Mouse (Mus musculus) lung, postnatal 4 days (tissue): ENCODE data around the gene Xylt1.
A peak's percentile ranks its signal among the peaks of the same experiment; 100 is the strongest.

Source experiments
- DNase-seq, 2 experiments: peaks; one replicate each; pipeline ENCODE4 v3.0.0; 2021

Xylt1 gene

GRCm38 (mm10) chr7:117618715-117619150, 238.0 kb downstream of the Xylt1 start:
- no peak for DNase-seq

GRCm38 (mm10) chr7:117621566-117621965, 240.8 kb downstream of the Xylt1 start:
- no peak for DNase-seq

- peak in 1 of 2 experiments; percentile 47 for DNase-seq
These were observed 242.0 kb downstream of the Xylt1 start for GRCm38 (mm10) chr7:117622769-117623168.

DNA sequence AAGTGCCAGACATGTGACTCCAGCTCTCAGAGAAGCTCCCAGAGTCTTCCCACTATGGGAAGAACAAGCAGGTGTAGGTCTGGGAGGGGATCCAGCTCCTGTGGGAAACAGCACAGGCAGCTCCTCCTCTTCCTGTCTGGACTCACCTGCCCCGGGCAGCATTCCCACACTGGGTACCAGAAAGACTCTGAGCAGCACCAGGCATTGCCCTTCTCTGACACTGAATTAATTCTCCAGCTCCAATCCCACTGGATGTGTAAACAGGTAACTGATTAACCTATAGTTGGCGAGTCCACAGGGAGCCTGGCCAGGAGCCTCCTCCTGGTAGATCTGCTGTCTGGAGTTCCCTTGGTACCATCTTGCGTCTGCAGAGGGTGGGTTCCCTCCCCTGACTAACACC, 248.0 kb downstream of the Xylt1 start:
- DNase-seq: no peak

- DNase-seq: peak in 1 of 2 experiments; percentile 21
These were observed 249.9 kb downstream of the Xylt1 start for GRCm38 (mm10) chr7:117630657-117631056.

GRCm38 (mm10) chr7:117635584-117635983, 254.8 kb downstream of the Xylt1 start:
- DNase-seq: no peak

DNA sequence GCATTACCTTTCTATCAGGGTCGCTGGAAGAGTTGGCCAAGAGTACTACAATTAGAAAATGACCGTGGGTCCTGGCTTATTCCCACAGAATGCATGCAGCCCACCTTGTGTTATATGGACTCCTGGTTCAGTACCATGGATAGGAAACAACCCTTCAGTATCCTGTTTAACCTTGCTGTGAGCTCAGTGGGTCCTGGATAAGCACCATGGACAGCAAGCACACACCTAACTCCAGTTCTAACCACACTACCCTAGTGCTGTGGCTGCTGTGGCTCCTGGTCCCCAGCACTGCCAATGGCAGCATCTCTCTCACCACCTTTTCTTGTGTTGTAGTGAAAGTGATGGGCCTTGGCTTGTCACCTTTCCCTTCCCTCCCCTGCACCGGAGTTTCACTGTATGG, 255.9 kb downstream of the Xylt1 start:
- DNase-seq: no peak

DNA sequence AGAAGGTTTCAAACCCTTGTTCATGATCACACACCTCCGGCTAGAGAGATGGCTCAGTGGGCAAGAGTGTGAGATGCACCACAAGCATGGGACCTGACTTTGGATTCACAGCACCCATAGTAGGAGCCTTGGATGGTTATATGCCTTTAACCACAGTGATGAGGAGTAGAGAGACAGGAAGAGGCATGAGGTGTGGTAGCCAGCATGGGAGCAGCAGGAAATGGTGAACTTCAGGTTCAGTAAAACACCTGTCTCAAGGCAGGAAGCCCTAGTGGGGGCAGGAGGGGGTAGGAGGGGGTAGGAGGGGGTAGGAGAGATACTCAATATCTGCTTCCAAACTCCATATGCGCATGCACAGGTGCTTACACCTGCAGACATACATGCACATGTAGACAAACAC, 257.2 kb downstream of the Xylt1 start:
- DNase-seq: no peak

DNA sequence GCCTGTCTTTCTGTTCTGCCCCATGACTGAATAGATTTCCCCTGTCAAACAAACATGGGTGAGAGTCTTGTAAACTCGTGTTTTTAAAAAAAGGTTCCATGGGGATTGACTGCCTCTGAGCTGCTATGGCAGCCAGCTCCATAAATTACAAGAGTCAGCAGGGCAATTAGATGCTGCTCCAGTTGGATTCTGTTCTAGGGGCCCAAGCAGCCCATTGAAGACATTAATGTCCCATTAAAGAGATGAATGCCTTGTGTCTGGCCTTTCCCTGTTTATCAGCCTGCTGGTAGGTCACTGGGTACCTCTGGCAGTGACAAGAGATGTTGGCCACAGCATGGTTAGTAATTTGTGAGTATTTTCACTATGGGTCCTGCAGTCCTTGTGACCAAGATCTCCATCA, 271.9 kb downstream of the Xylt1 start:
- DNase-seq: no peak

DNA sequence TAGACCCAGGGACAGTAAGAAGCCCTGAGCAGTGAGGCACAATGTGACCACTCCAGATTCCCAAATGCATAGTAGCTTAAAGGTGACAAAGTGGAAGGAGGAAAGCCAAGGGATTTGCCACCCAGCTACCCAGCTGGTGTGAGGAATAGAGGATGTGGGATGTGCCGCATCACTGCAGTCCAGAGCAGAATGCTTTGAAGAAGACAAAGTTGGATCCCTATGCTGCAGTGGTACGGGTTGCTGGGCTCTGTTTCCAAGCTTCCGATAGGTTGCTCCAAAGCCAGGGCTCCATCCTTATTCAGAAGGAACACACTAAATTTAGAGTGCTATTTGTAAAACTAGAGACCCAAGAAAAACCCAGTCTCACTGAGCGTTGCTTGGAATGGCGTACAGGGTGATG, 275.0 kb downstream of the Xylt1 start:
- no peak for DNase-seq

GRCm38 (mm10) chr7:117658180-117658579, 277.4 kb downstream of the Xylt1 start:
- no peak for DNase-seq

DNA sequence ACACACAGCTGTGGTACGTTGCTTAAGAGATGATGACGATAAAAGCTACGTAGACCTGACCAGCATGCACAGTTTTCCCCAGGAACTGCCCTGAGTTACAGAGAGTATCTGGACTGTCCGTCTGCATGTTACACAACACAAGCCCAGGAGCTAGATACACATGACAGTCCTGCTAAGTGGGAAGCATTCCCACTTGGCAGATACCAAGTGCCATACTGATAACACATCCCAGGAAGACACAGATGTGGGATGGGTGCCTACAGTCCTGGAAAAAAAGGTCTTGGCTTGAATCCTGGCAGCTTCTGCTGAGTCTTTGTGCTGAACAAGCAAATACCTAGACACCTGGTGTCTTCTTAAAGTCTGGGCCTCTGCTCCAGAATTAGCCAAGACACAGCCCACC, 278.0 kb downstream of the Xylt1 start:
- DNase-seq: no peak

- DNase-seq: no peak
These were observed 286.5 kb downstream of the Xylt1 start for GRCm38 (mm10) chr7:117667286-117667685.

DNA sequence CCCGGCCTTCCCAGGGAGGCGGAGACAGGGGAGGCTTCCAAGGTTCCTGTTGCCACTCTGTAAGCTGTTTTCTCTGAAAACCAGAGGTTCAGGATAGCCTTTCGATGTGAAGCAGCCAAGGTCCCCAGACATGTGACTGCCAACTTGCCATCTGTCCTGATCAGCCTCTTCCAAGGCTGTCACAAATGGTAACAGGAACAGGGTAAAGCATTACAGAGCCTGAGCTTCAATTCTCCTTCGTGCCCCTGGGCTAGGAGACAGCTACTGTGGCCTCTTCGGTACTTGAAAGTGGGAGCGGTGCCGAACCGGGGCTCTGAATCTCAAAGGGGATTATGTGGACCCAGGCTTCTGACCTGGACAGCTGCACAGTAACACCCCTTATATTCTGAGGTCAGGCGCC, 287.4 kb downstream of the Xylt1 start:
- DNase-seq: no peak

GRCm38 (mm10) chr7:117672121-117672591, 291.4 kb downstream of the Xylt1 start:
- no peak for DNase-seq

DNA sequence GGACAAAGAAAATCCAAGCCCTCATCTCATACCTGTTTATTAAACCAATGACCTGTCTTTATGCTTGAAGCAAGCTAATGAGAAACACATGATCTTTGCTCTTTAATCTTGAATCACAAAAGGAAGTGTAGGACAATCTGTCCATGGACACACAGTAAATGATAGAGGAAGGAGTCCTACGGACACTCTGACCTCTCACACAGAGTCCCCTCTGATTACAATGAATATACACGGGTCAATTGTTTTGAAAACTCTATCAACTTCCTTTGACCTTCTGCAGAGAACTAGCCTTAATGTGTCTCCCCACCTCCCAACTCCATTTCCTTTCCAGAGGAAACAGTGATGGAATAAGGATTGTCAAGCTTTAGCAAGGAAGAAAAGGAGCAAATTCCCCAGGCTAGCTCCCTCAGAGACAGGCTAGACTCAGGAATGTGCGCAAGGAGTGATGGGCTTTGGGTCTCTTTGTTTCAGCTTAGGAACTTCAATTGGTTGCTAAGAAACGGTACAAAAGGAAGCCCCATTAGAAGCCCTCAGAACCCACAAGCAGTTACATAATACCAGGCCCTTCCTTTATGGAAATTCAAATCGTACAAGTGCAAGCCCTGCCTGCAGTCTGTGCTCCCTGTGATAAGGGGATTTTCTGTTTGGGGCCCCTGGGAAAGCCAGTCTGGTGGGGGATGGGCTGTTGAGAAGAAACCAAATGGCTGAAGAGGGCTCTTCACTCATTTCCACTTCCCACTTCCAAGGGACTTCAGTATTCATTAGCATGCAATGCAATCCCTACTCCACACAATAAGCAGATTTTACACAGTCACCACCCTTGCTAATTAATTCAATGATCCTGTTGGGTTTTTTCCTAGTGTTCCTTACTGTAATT, 305.6 kb downstream of the Xylt1 start:
- no peak for DNase-seq

DNA sequence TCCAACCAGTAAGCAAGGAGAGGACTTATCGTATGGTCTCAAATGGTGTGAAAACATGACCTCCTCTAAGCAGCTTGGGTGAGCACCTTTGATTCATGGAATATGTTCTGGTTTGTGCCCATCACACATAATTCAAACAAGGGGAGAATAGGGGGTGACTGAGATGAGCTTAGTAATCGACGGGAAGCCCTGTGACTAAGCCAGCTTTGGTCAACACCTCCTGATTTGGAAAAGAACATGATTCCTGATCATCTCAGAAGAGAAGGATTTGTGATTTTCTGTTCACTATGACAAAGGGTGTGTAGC, 306.2 kb downstream of the Xylt1 start:
- DNase-seq: no peak

DNA sequence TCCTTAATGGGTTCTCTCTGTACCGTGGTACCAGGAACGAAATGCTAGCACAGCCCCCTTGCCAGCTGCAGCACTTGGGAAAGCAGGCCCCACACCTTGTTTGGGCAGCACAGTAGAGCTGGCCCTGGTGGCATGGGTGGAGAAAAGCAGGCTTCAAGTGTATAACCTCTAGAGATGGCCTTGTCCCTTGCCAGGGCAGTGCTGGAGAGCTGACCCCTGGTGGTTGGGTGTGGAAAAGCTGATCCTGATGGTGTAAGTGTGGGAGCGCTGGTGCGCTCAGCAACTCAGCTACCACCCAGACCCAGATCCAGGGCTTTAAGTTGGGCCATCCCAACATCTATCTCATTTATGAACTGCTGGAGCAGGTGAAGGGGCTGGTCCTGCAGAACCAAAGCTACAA, 314.8 kb downstream of the Xylt1 start:
- peak; percentile 11 to 21 for DNase-seq

DNA sequence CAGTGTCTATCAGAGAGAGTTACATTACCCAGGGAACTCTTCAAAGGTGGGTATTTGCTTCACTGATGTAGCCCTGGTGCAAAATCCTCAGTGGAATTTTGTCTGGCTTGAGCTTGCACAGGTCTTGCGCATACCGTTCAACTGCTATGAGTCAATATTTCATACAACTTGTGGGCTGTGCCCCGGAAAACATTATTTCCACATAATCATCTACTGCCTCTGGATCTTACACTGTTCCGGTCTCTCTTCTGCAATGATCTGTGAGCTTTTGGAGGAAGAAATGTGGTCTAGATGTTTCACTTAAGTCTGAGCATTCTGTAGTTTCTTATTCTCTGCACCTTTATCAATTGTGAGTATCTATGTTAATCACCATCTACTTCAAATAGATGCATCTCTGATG, 316.9 kb downstream of the Xylt1 start:
- no peak for DNase-seq

DNA sequence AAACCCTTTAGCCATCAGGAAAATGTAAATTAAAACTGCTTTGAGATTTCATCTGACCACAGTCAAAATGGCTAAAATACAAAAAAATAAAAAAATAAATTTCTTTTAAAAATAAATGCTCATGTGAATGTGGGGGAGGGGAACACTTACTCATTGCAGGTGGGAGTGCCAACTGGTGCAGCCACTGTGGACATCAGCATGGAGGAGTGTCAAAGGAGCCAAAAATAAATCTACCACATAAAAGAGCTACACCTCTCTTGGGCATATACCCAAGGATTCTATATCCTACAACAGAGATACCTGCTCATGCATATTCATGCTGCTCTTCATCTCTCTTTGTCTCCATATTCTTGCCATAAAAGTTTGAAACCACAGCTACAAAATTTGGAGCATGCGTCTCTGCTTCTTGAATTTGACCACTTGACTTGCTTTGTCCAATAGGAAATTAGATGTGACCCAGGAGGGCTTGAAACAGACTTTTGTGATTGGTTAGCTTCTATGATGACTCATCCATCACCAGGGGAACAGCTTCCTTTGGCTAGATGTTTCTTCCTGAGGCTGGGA, 317.9 kb downstream of the Xylt1 start:
- no peak for DNase-seq

- no peak for DNase-seq
These were observed 318.7 kb downstream of the Xylt1 start for GRCm38 (mm10) chr7:117699343-117699985.

- no peak for DNase-seq
These were observed 319.3 kb downstream of the Xylt1 start for GRCm38 (mm10) chr7:117700066-117700465.

DNA sequence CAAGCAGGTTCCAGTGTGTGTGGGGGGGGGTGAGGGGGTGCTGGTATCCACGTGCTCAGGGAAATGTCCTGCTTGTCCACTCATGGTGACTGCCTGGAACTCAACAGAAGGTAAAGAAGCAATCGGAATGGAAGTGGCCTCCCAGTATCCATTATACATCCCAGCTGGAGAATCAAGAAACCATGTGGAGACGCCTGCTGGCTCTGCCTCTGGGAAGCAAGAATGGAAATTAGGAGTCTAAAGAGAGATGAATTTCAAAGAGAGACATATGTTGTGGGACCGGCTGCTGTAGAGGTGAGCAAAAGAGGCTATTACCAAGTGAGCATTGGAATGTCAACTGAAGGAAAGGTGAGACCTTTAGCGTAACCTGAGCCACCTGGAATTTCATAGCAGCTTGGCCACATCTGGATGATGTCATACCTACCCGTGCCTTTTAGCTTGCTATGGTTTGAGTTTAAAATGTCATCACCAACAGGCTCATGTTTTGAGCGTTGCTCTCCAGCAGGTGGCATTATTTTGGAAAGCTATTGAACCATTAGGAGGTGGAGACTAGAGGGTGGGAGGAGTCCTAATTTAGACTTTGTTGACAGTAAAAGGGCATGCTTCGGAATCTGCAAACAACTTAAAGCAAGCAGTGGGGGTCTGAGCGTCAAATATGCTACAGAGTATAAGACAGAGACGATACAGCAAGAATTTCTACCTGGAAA, 329.3 kb downstream of the Xylt1 start:
- no peak for DNase-seq
